Mouse (Mus musculus) cortical plate, adult 2 months (tissue): ENCODE data around the gene Gnaq.

Experiments
- CTCF ChIP-seq: fragments of 200-500 bp; IDR thresholded peaks from 2 replicates; pipeline ENCODE4 v1.5.1; 2011; ENCODE audit warnings: mild to moderate bottlenecking, control low read depth, low read length; ENCODE audit not compliant: insufficient read depth; ENCODE audit errors: extremely low read depth
- POLR2A ChIP-seq: fragments of 200-500 bp; IDR thresholded peaks from 2 replicates; pipeline ENCODE4 v1.6.1; 2011; ENCODE audit warnings: mild to moderate bottlenecking, low read length, control low read depth; ENCODE audit not compliant: insufficient read depth; ENCODE audit errors: extremely low read depth

GRCm38 (mm10) chr19:16337866-16338530 lies 205.4 kb downstream of the Gnaq start:
- TF ChIP-seq CTCF (no peak), POLR2A (no peak)
